14 mouse cellular contexts compared by ENCODE assay signal in genomic region chrX:143665771-143666170, GRCm38 (mm10).
DNase-seq lines count a peak whose midpoint lies in the region; ATAC-seq and TF ChIP-seq lines count a peak whose summit lies in the region.
"Had no signal": no experiment of that assay in that cellular context is flagged by ENCODE, and none has a peak within 500 bp of the region (broad histone marks: within the 10 kb centered on the region; RNA-seq: fewer than 3 reads in every experiment).

No protein-coding gene starts in this region.

- H3K36me3 ChIP-seq in forebrain, postnatal 0 days (ENCODE audit: insufficient read depth) = no peaks in the 10 kb centered on the region
- H3K36me3 ChIP-seq in midbrain, embryonic 13.5 days = no peaks in the 10 kb centered on the region
- no peaks in the 10 kb centered on the region for H3K36me3 ChIP-seq in heart, embryonic 11.5 days (ENCODE audit: control insufficient read depth, insufficient read depth, low read length)
- no peaks in the 10 kb centered on the region for H3K36me3 ChIP-seq in lung, postnatal 0 days (ENCODE audit: insufficient read depth, low read length)
- H3K36me3 ChIP-seq: embryonic facial prominence, embryonic 12.5 days; heart, embryonic 13.5 days had no signal

- no peaks in the 10 kb centered on the region for H3K4me1 ChIP-seq in forebrain, postnatal 0 days (ENCODE audit: insufficient read depth)
- H3K4me1 ChIP-seq in midbrain, embryonic 13.5 days (replicated peaks) = peaks cover 17% of the 10 kb centered on the region; the same call in 1 of the 2 replicates
- H3K4me1 ChIP-seq in heart, embryonic 11.5 days (ENCODE audit: control insufficient read depth, insufficient read depth, low read length) = no peaks in the 10 kb centered on the region
- H3K4me1 ChIP-seq in lung, postnatal 0 days (ENCODE audit: insufficient read depth, low read depth, low read length) = no peaks in the 10 kb centered on the region
- H3K4me1 ChIP-seq: embryonic facial prominence, embryonic 12.5 days; heart, embryonic 13.5 days had no signal

- TF ChIP-seq EP300 in lung, postnatal 0 days (IDR thresholded peaks at IDR 0.05) = no peak

- H3K9me3 ChIP-seq in forebrain, postnatal 0 days (ENCODE audit: low read length) = no peaks in the 10 kb centered on the region
- no peaks in the 10 kb centered on the region for H3K9me3 ChIP-seq in midbrain, embryonic 13.5 days
- H3K9me3 ChIP-seq in heart, embryonic 11.5 days (replicated peaks; ENCODE audit: control insufficient read depth, low read length) = no peaks in the 10 kb centered on the region
- no peaks in the 10 kb centered on the region for H3K9me3 ChIP-seq in lung, postnatal 0 days (ENCODE audit: low read length)
- H3K9me3 ChIP-seq: embryonic facial prominence, embryonic 12.5 days; heart, embryonic 13.5 days had no signal

- 0 out of 2 replicates have a peak overlapping the region, but pooled peaks have one; percentile 67 for H3K9ac ChIP-seq in forebrain, postnatal 0 days
- H3K9ac ChIP-seq in midbrain, embryonic 13.5 days (replicated peaks) = no peak overlapping the region
- no peak overlapping the region for H3K9ac ChIP-seq in heart, embryonic 11.5 days (ENCODE audit: low read depth, low read length)
- no peak overlapping the region for H3K9ac ChIP-seq in lung, postnatal 0 days (replicated peaks; ENCODE audit: low read depth)
- H3K9ac ChIP-seq: embryonic facial prominence, embryonic 12.5 days; heart, embryonic 13.5 days had no signal

- ATAC-seq in forebrain, postnatal 0 days = no peak
- no peak for ATAC-seq in midbrain, embryonic 13.5 days
- ATAC-seq in heart, embryonic 11.5 days (replicated peaks; ENCODE audit: insufficient number of reproducible peaks, low FRiP score, low TSS enrichment) = no peak
- no peak for ATAC-seq in lung, postnatal 0 days

- no peak for TF ChIP-seq CTCF in forebrain, postnatal 0 days (IDR thresholded peaks at IDR 0.05; ENCODE audit: low read depth)
- no peak for TF ChIP-seq CTCF in lung, postnatal 0 days (IDR thresholded peaks at IDR 0.05)

- peak; percentile 71 for DNase-seq in 3T3-L1 (ENCODE audit: low read depth, low spot score)
- DNase-seq in brain, adult 2 months (ENCODE audit: low read depth, low spot score) = peak; percentile 27
- no peak for DNase-seq in forebrain, postnatal 0 days
- no peak for DNase-seq in ovary, postnatal 14 days (ENCODE audit: low spot score)
- no peak for DNase-seq in lung, postnatal 0 days (ENCODE audit: low spot score)
- DNase-seq: cerebellum, postnatal 10 days; kidney, postnatal 25 days; lung, postnatal 10 days; right cerebral cortex, adult 18-20 months had no signal

- H3K4me2 ChIP-seq in forebrain, postnatal 0 days (ENCODE audit: low read depth) = peak overlapping the region; percentile 48
- peak overlapping the region; percentile 58 for H3K4me2 ChIP-seq in midbrain, embryonic 13.5 days (replicated peaks)
- no peak overlapping the region for H3K4me2 ChIP-seq in heart, embryonic 11.5 days
- H3K4me2 ChIP-seq in lung, postnatal 0 days (replicated peaks; ENCODE audit: low read depth, low read length) = no peak overlapping the region

- no peaks in the 10 kb centered on the region for H3K27me3 ChIP-seq in forebrain, postnatal 0 days (ENCODE audit: insufficient read depth, low read length)
- H3K27me3 ChIP-seq in midbrain, embryonic 13.5 days = peaks cover 36% of the 10 kb centered on the region
- H3K27me3 ChIP-seq in heart, embryonic 11.5 days (ENCODE audit: control insufficient read depth, insufficient read depth, low read length) = peaks cover 7% of the 10 kb centered on the region; the same call in 1 of the 2 replicates
- no peaks in the 10 kb centered on the region for H3K27me3 ChIP-seq in lung, postnatal 0 days (replicated peaks; ENCODE audit: insufficient read depth, low read length)

- H3K4me3 ChIP-seq in forebrain, postnatal 0 days (ENCODE audit: low read depth, low read length) = peak overlapping the region; percentile 52
- peak overlapping the region; percentile 57 for H3K4me3 ChIP-seq in midbrain, embryonic 13.5 days (replicated peaks)
- H3K4me3 ChIP-seq in heart, embryonic 11.5 days (ENCODE audit: low read depth, low read length) = no peak overlapping the region
- no peak overlapping the region for H3K4me3 ChIP-seq in lung, postnatal 0 days (ENCODE audit: low read depth, low read length)
- H3K4me3 ChIP-seq: embryonic facial prominence, embryonic 12.5 days; heart, embryonic 13.5 days; myocyte had no signal

- H3K27ac ChIP-seq in forebrain, postnatal 0 days (ENCODE audit: low read depth, low read length) = no peak overlapping the region
- no peak overlapping the region for H3K27ac ChIP-seq in midbrain, embryonic 13.5 days
- H3K27ac ChIP-seq in heart, embryonic 11.5 days (ENCODE audit: low read depth, low read length) = no peak overlapping the region
- H3K27ac ChIP-seq in lung, postnatal 0 days (ENCODE audit: low read length) = no peak overlapping the region
- H3K27ac ChIP-seq: embryonic facial prominence, embryonic 12.5 days; heart, embryonic 13.5 days had no signal

- 17% methylated on average over 2 of the region's 2 CpGs for WGBS in forebrain, postnatal 0 days
- 51% methylated on average over 2 of the region's 2 CpGs for WGBS in midbrain, embryonic 13.5 days
- 42% methylated on average over 2 of the region's 2 CpGs for WGBS in heart, embryonic 11.5 days (ENCODE audit: insufficient replicate concordance)
- 25% methylated on average over 2 of the region's 2 CpGs for WGBS in lung, postnatal 0 days

Comparison
In these comparisons a context has a peak if more than half of its experiments do, and no peak if none do; other contexts are left out.
1. DNase-seq: peak in 3T3-L1 (single experiment) and brain, adult 2 months (single experiment); none in forebrain, postnatal 0 days (single experiment), ovary, postnatal 14 days (single experiment) and lung, postnatal 0 days (single experiment).
2. H3K4me2 ChIP-seq: peak in forebrain, postnatal 0 days (single experiment) and midbrain, embryonic 13.5 days (single experiment); none in heart, embryonic 11.5 days (single experiment) and lung, postnatal 0 days (single experiment).
3. H3K4me3 ChIP-seq: peak in forebrain, postnatal 0 days (single experiment) and midbrain, embryonic 13.5 days (single experiment); none in heart, embryonic 11.5 days (single experiment) and lung, postnatal 0 days (single experiment).